Mouse (Mus musculus) cerebellum, postnatal 10 days (tissue): ENCODE data around the gene Olfr1453.
"Not testable (repeated sequence)": the region's sequence is repeated elsewhere in the genome, so short reads cannot be mapped to it uniquely, and the experiment has no call there.

ENCODE experiments used
- DNase-seq, 2 experiments: peaks; one replicate each; pipeline ENCODE4 v3.0.0; 2021; ENCODE audit warnings: mixed read lengths in 2 of 2

Gene Olfr1453

DNA sequence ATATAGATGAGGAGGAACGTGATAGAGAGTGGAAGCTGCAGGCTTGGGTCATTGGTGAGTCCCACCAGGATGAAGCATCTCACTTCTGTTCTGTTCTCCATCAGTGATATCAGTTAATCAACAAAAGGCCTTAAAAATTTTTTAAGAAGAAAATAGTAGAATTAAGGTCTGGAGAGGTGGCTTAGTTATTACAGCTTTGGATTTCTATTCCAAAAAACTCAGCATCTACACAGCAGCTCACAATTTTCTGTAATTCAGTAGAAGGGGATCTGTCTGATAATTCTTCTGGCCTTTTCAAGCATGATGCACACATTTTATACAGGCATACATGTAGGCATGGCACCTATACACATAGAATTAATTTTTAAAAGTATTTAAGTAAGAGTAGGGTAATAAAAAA, at the start of gene Olfr1453:
Olfr1453 (minus strand) TSS at position 101 of the 400 bp plus-strand sequence.
- DNase-seq: no peak

GRCm38 (mm10) chr19:13060310-13060709, 32.2 kb upstream of the Olfr1453 start, which contains the start of gene Olfr1454:
Gene Olfr1454, plus strand, starts transcription at chr19:13060610.
- DNase-seq: no peak

DNA sequence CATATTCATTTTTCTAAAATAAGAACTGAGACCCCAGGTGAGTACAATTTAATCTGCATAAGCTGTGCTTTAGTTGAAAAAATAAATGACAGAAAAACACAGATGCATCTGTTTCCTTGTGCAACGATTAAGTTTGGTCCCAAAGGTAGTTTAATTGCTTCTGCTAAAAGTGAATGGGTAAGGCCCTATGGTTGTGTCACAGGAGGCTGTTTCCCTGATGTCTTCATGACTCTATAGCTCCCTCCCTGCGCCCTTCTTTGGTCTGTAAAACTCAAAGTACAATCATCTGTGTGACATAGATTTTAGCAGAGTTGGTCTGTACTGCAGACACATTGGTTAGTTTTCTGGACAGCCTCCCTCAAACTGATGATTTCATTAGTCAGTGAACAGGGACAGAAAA, 33.4 kb downstream of the Olfr1453 start, which contains the start of gene Olfr1451:
Olfr1451 (plus strand) TSS at position 301 of the 400 bp plus-strand sequence.
- no peak for DNase-seq

DNA sequence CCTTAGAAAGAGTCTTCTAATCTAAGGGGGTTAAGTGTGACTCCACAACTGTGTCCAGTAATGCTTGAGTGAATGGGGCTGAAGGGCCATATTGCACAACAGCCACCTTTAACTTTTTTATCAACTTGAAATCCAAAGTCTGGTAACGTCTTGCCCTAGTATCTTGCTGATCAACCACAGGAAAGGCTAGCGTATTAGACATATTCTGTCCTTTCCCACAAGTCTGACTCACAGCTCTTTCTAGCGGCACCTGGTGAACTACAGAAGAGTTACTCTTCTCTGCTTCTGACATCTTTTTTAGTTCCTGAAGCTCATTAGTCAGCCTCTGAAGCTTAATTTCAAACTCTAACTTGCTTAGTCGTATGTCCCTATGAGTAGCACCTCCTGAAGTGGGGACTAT, 35.8 kb downstream of the Olfr1453 start:
- DNase-seq: not testable (repeated sequence)
